Comparison of ENCODE assay signal across 18 mouse cellular contexts in the genomic region with DNA sequence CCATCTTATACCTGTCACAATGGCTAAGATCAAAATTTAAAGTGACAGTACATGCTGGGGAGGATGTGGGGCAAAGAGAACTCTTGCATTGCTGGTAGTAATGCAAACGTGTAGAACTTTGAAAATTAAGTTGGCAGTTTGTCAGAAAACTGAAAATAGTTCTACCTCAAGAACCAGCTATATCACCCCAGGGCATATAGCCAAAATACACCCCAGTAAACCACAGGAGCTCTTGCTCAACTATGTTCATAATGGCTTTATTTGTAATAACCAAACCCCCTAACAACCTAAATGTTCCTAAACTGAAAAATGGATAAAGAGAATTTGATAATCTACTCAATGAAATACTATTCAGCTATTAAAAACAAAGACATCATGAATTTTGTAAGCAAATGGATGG.
"Had no signal": no experiment of that assay in that cellular context is flagged by ENCODE, and none has a peak within 500 bp of the region (broad histone marks: within the 10 kb centered on the region; RNA-seq: fewer than 3 reads in every experiment).

No protein-coding gene starts in this region.

- H3K4me3 ChIP-seq: midbrain, embryonic 10.5 days; midbrain, embryonic 12.5 days; myocyte; neural tube, embryonic 13.5 days; neural tube, embryonic 15.5 days had no signal

- H3K4me1 ChIP-seq: midbrain, embryonic 10.5 days; midbrain, embryonic 12.5 days; neural tube, embryonic 13.5 days; neural tube, embryonic 15.5 days had no signal

- H3K27me3 ChIP-seq: midbrain, embryonic 12.5 days; neural tube, embryonic 13.5 days; neural tube, embryonic 15.5 days had no signal

- H3K9ac ChIP-seq: lung, embryonic 14.5 days; midbrain, embryonic 12.5 days; neural tube, embryonic 13.5 days; neural tube, embryonic 15.5 days had no signal

- H3K4me2 ChIP-seq: lung, embryonic 14.5 days; midbrain, embryonic 12.5 days; neural tube, embryonic 13.5 days; neural tube, embryonic 15.5 days had no signal

- DNase-seq: lung, embryonic 14.5 days; lung, postnatal 10 days; midbrain, embryonic 14.5 days; retina, postnatal 1 day; right cerebral cortex, adult 18-20 months; right cerebral cortex, postnatal 25 days; right cerebral cortex, postnatal 4 days; spleen, adult 18-20 months; thymus, adult 18-20 months; thymus, postnatal 14 days; thymus, postnatal 4 days had no signal

- H3K9me3 ChIP-seq: neural tube, embryonic 15.5 days had no signal

- ATAC-seq: midbrain, embryonic 16.5 days had no signal

- H3K27ac ChIP-seq: macrophage; midbrain, embryonic 10.5 days; midbrain, embryonic 12.5 days; neural tube, embryonic 13.5 days; neural tube, embryonic 15.5 days had no signal

- H3K36me3 ChIP-seq: midbrain, embryonic 10.5 days; midbrain, embryonic 12.5 days; neural tube, embryonic 13.5 days; neural tube, embryonic 15.5 days had no signal
